In genomic region chr5:124891921-124892370, GRCm38 (mm10) we compare ENCODE assay signal across 12 mouse cellular contexts. TPM values are rescaled to one million over a fixed set of nuclear protein-coding genes. Genes with fewer than 3 reads are reported as not detected.
A peak's percentile ranks its signal among the peaks of the same experiment; 100 is the strongest.
DNase-seq lines count a peak whose midpoint lies in the region; ATAC-seq and TF ChIP-seq lines count a peak whose summit lies in the region.
"Had no signal": no experiment of that assay in that cellular context is flagged by ENCODE, and none has a peak within 500 bp of the region (broad histone marks: within the 10 kb centered on the region; RNA-seq: fewer than 3 reads in every experiment).

No protein-coding gene starts in this region.

- intact Hi-C loops in heart, postnatal 10 days (cut with DNase I), result no loop called here

- peaks cover 20% of the 10 kb centered on the region for H3K4me1 ChIP-seq in midbrain, embryonic 13.5 days (replicated peaks)
- H3K4me1 ChIP-seq in midbrain, embryonic 16.5 days (ENCODE audit: control insufficient read depth, insufficient read depth, low read length), result no peaks in the 10 kb centered on the region
- no peaks in the 10 kb centered on the region for H3K4me1 ChIP-seq in intestine, postnatal 0 days (replicated peaks; ENCODE audit: control insufficient read depth, insufficient read depth, low read length)

- TF ChIP-seq CTCF in intestine, postnatal 0 days (IDR thresholded peaks at IDR 0.05; ENCODE audit: low read depth), result no peak

- no peaks in the 10 kb centered on the region for H3K27me3 ChIP-seq in midbrain, embryonic 13.5 days
- H3K27me3 ChIP-seq in midbrain, embryonic 16.5 days (ENCODE audit: control insufficient read depth, insufficient read depth, low read depth, low read length), result no peaks in the 10 kb centered on the region
- no peaks in the 10 kb centered on the region for H3K27me3 ChIP-seq in intestine, postnatal 0 days (replicated peaks; ENCODE audit: control insufficient read depth, insufficient read depth, low read length)
- H3K27me3 ChIP-seq: limb, embryonic 15.5 days had no signal

- ATAC-seq in midbrain, embryonic 13.5 days, result no peak
- ATAC-seq in midbrain, embryonic 16.5 days, result no peak
- ATAC-seq in intestine, postnatal 0 days, result peak; percentile 19; the same call in 1 of the 2 replicates

- 73% methylated on average over 3 of the region's 3 CpGs for WGBS in midbrain, embryonic 13.5 days
- 67% methylated on average over 3 of the region's 3 CpGs for WGBS in midbrain, embryonic 16.5 days
- WGBS in intestine, postnatal 0 days, result 47% methylated on average over 3 of the region's 3 CpGs

- DNase-seq in heart, adult 8-10 months (ENCODE audit: low spot score), result peak; percentile 21
- no peak for DNase-seq in heart, postnatal 10 days
- DNase-seq in yolk sac, embryonic 10.5 days (ENCODE audit: low spot score), result peak; percentile 53
- no peak for DNase-seq in cerebellum, adult 9-10 months
- DNase-seq in spleen, postnatal 14 days (ENCODE audit: low spot score in 2 of 2), result no peak
- DNase-seq: B cell, adult 2 months; cerebellum, adult 18-20 months; kidney, adult 11 months had no signal

- no peak overlapping the region for H3K9ac ChIP-seq in midbrain, embryonic 13.5 days (replicated peaks)
- H3K9ac ChIP-seq in midbrain, embryonic 16.5 days (ENCODE audit: low read depth, low read length), result no peak overlapping the region
- H3K9ac ChIP-seq in intestine, postnatal 0 days (ENCODE audit: low read depth, low read length), result no peak overlapping the region
- H3K9ac ChIP-seq: limb, embryonic 15.5 days had no signal

- H3K9me3 ChIP-seq in midbrain, embryonic 13.5 days, result no peaks in the 10 kb centered on the region
- H3K9me3 ChIP-seq in midbrain, embryonic 16.5 days (replicated peaks; ENCODE audit: control insufficient read depth, low read length, poor library complexity, severe bottlenecking), result no peaks in the 10 kb centered on the region
- no peaks in the 10 kb centered on the region for H3K9me3 ChIP-seq in intestine, postnatal 0 days (ENCODE audit: control insufficient read depth)
- H3K9me3 ChIP-seq: limb, embryonic 15.5 days had no signal

- peaks cover 30% of the 10 kb centered on the region for H3K36me3 ChIP-seq in midbrain, embryonic 13.5 days
- peaks cover under 1% of the 10 kb centered on the region; the same call in 1 of the 2 replicates for H3K36me3 ChIP-seq in midbrain, embryonic 16.5 days (ENCODE audit: control insufficient read depth, insufficient read depth, low read length)
- peaks cover 15% of the 10 kb centered on the region for H3K36me3 ChIP-seq in intestine, postnatal 0 days (ENCODE audit: control insufficient read depth, insufficient read depth)

- no peak overlapping the region for H3K4me3 ChIP-seq in midbrain, embryonic 13.5 days (replicated peaks)
- no peak overlapping the region for H3K4me3 ChIP-seq in midbrain, embryonic 16.5 days (ENCODE audit: low read depth, low read length)
- no peak overlapping the region for H3K4me3 ChIP-seq in intestine, postnatal 0 days (ENCODE audit: low read depth, low read length)
- H3K4me3 ChIP-seq: limb, embryonic 15.5 days had no signal

- H3K4me2 ChIP-seq in midbrain, embryonic 13.5 days (replicated peaks), result no peak overlapping the region
- H3K4me2 ChIP-seq in midbrain, embryonic 16.5 days (ENCODE audit: low read length), result no peak overlapping the region
- no peak overlapping the region for H3K4me2 ChIP-seq in intestine, postnatal 0 days (replicated peaks; ENCODE audit: low read depth)
- H3K4me2 ChIP-seq: limb, embryonic 15.5 days had no signal

- H3K27ac ChIP-seq in midbrain, embryonic 13.5 days, result 0 out of 2 replicates have a peak overlapping the region, but pooled peaks have one; percentile 12
- H3K27ac ChIP-seq in midbrain, embryonic 16.5 days (ENCODE audit: low read length), result no peak overlapping the region
- H3K27ac ChIP-seq in intestine, postnatal 0 days (ENCODE audit: low read depth, low read length), result no peak overlapping the region
- H3K27ac ChIP-seq: limb, embryonic 15.5 days had no signal

RNA-seq across cellular contexts. Expression of gene Zfp664, which starts 29.5 kb away (rescaled TPM):
- total RNA-seq in heart, adult 8-10 months (2022), result 10 to 100 TPM; 31.1 to 38.4 (median 35.6) TPM
- total RNA-seq in heart, postnatal 10 days (2021), result 10 to 100 TPM; 57.6 to 58.7 TPM
- polyA plus RNA-seq in midbrain, embryonic 13.5 days (2015; fragmentation: Nextera tagmentation; extraction: Ambion mirVana), result 163 and 174 TPM in 2 replicates
- 68.9 and 87.1 TPM in 2 replicates for polyA plus RNA-seq in midbrain, embryonic 16.5 days (2015; fragmentation: Nextera tagmentation; extraction: Ambion mirVana)
- polyA plus RNA-seq in intestine, postnatal 0 days (2015; fragmentation: Nextera tagmentation; extraction: Ambion mirVana), result 34.7 and 36.7 TPM in 2 replicates

RNA-seq across cellular contexts. Expression of gene Ccdc92, which starts 29.7 kb away (rescaled TPM):
- total RNA-seq in heart, adult 8-10 months (2022), result 1 to 10 TPM; 1.4 to 2.0 (median 1.6) TPM
- under 1 TPM; 0.74 to 0.81 TPM for total RNA-seq in heart, postnatal 10 days (2021)
- polyA plus RNA-seq in midbrain, embryonic 13.5 days (2015; fragmentation: Nextera tagmentation; extraction: Ambion mirVana), result 24.8 and 28.0 TPM in 2 replicates
- 43.0 and 43.3 TPM in 2 replicates for polyA plus RNA-seq in midbrain, embryonic 16.5 days (2015; fragmentation: Nextera tagmentation; extraction: Ambion mirVana)
- 3.3 TPM in 2 replicates for polyA plus RNA-seq in intestine, postnatal 0 days (2015; fragmentation: Nextera tagmentation; extraction: Ambion mirVana)

Comparison
In these comparisons a context has a peak if more than half of its experiments do, and no peak if none do; other contexts are left out.
1. DNase-seq: peak in heart, adult 8-10 months (single experiment) and yolk sac, embryonic 10.5 days (single experiment); none in heart, postnatal 10 days (0 of 2), cerebellum, adult 9-10 months (single experiment) and spleen, postnatal 14 days (0 of 2).